Mouse (Mus musculus) right cerebral cortex, adult 2 months (tissue): ENCODE results near the gene Slc35f3.
"Not testable (repeated sequence)": the region's sequence is repeated elsewhere in the genome, so short reads cannot be mapped to it uniquely, and the experiment has no call there.

Source experiments
- DNase-seq, 2 experiments: peaks; one replicate each; pipeline ENCODE4 v3.0.0; 2021 to 2022; ENCODE audit warnings: low spot score in 2 of 2

The Slc35f3 gene

GRCm38 (mm10) chr8:126404550-126404949, 106.2 kb downstream of the Slc35f3 start:
- DNase-seq = not testable (repeated sequence)

- DNase-seq = no peak
Observed at GRCm38 (mm10) chr8:126405030-126405429, 106.7 kb downstream of the Slc35f3 start.

DNA sequence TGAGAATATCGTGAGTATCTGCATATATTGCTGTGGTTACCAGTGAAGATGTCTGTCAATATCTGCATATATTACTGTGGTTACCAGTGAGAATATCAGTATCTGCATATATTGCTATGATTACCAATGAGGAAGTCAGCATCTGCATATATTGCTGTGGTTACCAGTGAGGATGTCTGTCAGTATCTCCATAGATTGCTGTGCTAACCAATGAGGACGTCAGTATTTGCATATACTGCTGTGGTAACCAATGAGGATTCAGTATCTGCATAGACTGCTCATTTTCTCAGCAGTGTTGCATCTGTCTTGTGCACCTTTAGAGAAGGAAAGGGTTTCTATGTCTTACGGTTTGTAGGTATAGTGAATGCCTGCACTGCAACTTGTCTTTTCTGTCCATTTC, 122.5 kb downstream of the Slc35f3 start:
- no peak for DNase-seq

DNA sequence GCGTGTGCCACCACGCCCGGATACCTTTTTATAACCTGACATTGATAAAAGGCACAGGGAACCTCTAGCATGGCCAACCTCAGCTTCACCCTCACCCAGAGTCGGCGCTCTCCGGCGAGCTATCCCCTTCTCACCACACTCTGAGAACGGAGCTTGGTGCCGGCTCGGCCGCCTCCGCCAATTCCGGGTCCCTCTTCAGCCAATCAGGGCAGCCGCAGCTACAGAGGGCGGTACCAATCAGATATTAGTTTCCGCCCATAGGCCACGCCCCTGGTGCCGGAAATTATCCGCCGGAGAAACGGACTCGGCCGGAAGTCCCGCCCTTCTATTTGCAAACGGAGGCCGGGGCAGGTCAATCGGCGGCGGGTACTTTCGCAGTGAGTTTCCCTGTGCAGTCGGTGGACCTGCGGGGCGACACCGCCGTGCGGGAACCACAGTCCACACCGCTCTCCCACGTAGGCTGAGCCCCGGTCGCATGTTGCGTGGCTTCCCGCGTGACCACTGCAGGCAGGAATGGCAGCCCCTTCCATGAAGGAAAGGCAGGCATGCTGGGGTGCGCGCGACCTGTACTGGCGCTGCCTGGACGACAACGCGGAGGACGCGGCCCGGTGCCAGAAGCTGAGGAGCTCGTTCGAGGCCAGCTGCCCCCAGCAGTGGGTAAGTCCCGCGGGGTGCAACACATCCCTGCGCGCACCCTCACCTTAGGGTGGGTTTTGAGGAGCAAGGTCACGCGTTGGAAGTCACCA, 124.0 kb downstream of the Slc35f3 start, which contains the start of gene Coa6:
Gene Coa6, plus strand, starts transcription at position 342 of the 746 bp plus-strand sequence.
- peak; percentile 98 for DNase-seq

GRCm38 (mm10) chr8:126422920-126423300, 124.6 kb downstream of the Slc35f3 start:
- no peak for DNase-seq

GRCm38 (mm10) chr8:126424163-126424562, 125.8 kb downstream of the Slc35f3 start:
- no peak for DNase-seq

DNA sequence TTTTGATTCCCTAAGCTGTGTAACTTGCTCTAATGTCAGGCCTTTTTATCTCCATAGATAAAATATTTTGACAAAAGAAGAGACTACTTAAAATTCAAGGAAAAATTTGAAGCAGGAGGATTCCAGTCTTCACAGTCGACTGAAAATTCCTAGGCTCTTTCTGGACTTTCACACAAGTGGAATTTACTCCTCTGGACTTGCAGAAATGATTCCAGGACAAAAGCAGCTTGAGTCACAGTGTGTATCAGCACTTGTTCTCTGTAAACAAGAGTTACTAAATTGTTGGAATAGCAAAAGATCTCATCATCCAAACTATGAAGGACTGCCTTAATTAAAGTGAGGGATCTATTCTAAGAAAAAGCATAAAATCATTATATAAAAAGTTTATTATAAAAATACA, 126.6 kb downstream of the Slc35f3 start:
- DNase-seq = no peak

DNA sequence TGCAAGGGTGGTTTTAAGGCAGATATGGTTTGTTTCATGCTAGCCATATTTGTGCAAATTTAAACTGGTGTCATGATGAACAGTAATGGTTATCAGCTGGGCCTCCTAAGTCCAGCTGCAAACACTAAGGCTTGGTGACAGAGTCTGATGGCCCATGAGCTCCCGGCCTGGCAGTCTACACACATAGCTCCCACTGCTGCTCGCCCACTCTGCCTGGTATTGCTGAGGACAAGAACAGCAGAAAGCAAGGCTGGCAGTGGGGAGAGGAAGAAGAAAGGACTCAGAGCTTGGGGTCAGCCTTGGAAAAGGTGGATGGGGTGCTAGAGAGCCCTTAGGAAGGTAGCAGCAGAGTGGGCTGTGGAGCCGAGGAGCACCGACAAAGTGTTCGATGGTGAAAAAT, 131.3 kb downstream of the Slc35f3 start:
- peak in 1 of 2 experiments; percentile 45 for DNase-seq

DNA sequence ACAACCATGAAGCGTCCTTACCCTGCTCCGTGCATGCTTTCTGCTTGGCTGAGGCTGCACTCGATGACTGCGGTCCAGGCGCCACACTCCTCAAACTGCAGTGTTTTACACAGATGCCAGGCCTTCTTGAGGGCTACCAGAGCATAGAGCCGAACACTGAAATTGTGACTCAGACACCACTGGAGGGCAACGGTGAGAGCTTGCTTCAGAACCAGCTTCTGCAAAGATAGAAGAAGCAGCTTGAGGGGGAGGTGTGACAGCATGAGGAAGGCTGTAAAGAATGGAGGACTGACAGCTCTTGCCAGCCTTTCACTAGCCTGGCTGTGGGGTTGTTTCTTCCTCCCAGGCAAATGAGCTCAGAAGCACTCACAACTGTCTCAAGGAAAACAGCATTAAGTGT, 135.5 kb downstream of the Slc35f3 start:
- peak; percentile 63 to 79 for DNase-seq

GRCm38 (mm10) chr8:126438937-126439336, 140.6 kb downstream of the Slc35f3 start:
- no peak for DNase-seq
